Mouse (Mus musculus): ENCODE measurements around the gene Foxf1. TPM values are rescaled to one million over a fixed set of nuclear protein-coding genes. Genes with fewer than 3 reads are reported as not detected.

Foxf1 gene
- not detected in 2 replicates for total RNA-seq (2012; rRNA removed)
- not detected in 2 replicates for total RNA-seq (2014; rRNA removed)
- polyA plus RNA-seq (2012; ENCODE audit: insufficient read length, low read depth), result not detected in 2 replicates

DNA sequence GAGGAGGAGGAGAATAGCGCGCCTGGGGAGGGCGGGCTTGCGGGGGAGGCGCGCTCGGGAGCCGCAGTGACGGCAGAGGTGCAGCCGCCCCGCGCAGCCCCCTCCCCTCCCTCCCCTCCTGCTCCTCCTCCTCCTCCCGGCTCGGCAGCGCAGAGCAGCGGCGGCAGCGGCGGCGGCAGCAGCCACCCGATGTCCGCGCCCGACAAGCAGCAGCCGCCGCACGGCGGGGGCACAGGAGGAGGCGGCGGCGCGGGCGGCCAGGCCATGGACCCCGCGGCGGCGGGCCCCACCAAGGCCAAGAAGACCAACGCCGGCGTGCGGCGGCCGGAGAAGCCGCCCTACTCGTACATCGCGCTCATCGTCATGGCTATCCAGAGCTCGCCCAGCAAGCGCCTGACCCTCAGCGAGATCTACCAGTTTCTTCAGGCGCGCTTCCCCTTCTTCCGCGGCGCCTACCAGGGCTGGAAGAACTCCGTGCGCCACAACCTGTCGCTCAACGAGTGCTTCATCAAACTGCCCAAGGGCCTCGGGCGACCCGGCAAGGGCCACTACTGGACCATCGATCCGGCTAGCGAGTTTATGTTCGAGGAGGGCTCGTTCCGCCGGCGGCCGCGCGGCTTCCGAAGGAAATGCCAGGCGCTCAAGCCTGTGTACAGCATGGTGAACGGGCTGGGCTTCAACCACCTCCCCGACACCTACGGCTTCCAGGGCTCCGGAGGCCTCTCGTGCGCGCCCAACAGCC is at the start of gene Foxf1:
Foxf1 (plus strand) TSS at position 177 of the 742 bp plus-strand sequence.
- dilution Hi-C loops (cut with MboI; ENCODE audit: extremely low pct_ligation_motif_present, extremely low pct_unique_long_range_greater_than_20kb, low sequenced_read_pairs), result no loop called here
- no peak within 1 kb of the TSS for H3K4me2 ChIP-seq (ENCODE audit: insufficient read depth, low read depth, poor library complexity, severe bottlenecking)
- no peak for TF ChIP-seq MEF2A (IDR thresholded peaks at IDR 0.05; ENCODE audit: borderline replicate concordance, low read depth, low read length)
- TF ChIP-seq ZC3H11A (IDR thresholded peaks at IDR 0.05; ENCODE audit: low read depth, low read length), result no peak
- no peak for TF ChIP-seq USF1 (IDR thresholded peaks at IDR 0.05; ENCODE audit: low read depth, low read length)
- TF ChIP-seq RCOR1 (conservative IDR thresholded peaks at IDR 0.05; ENCODE audit: low read depth, low read length), result no peak
- no peak for TF ChIP-seq NRF1 (IDR thresholded peaks at IDR 0.05; ENCODE audit: low read depth, low read length)
- no peak for TF ChIP-seq JUND (conservative IDR thresholded peaks at IDR 0.05; ENCODE audit: low read depth, low read length)
- no peak for TF ChIP-seq CHD1 (IDR thresholded peaks at IDR 0.05; ENCODE audit: low read depth, low read length)
- TF ChIP-seq SIN3A (IDR thresholded peaks at IDR 0.05; ENCODE audit: low read length), result no peak
- TF ChIP-seq PAX5 (IDR thresholded peaks at IDR 0.05; ENCODE audit: low read length), result no peak
- H3K4me1 ChIP-seq (ENCODE audit: control insufficient read depth in 1 of 2, insufficient read depth in 2 of 2), result no peaks in the 10 kb centered on the region
- H3K79me2 ChIP-seq (replicated peaks; ENCODE audit: control insufficient read depth, extremely low read depth, insufficient read depth, poor library complexity, severe bottlenecking), result no peaks in the 10 kb centered on the region
- peaks cover 29% of the 10 kb centered on the region for H3K9me3 ChIP-seq (replicated peaks; ENCODE audit: low read length)
- H3K36me3 ChIP-seq (replicated peaks in 1 of 2; ENCODE audit: control insufficient read depth in 1 of 2, insufficient read depth in 1 of 2, low read length in 1 of 2), result no peaks in the 10 kb centered on the region
- in situ Hi-C loops (cut with MboI; ENCODE audit: low pct_ligation_motif_present, low pct_unique_long_range_greater_than_20kb, low sequenced_read_pairs), result no loop called here
- DNase-seq (ENCODE audit: extremely low read depth), result no peak
- no peak within 1 kb of the TSS for H3K4me3 ChIP-seq (replicated peaks in 1 of 3; ENCODE audit: low read depth in 2 of 3, low read length in 2 of 3, poor library complexity in 1 of 3)
- peaks cover 66% of the 10 kb centered on the region for H3K27me3 ChIP-seq (replicated peaks)
- H3K9ac ChIP-seq (ENCODE audit: insufficient read depth, low read depth), result no peak within 1 kb of the TSS
- no peak within 1 kb of the TSS for H3K27ac ChIP-seq (ENCODE audit: insufficient read depth, low read depth)

- no peak overlapping the region for H3K4me3 ChIP-seq (replicated peaks in 1 of 3; ENCODE audit: low read depth in 2 of 3, low read length in 2 of 3, poor library complexity in 1 of 3)
Measured at GRCm38 (mm10) chr8:121035611-121036010, 48.6 kb upstream of the Foxf1 start.

More at GRCm38 (mm10) chr8:121035611-121036010, 48.6 kb upstream of the Foxf1 start:
- dilution Hi-C loops (cut with MboI; ENCODE audit: extremely low pct_ligation_motif_present, extremely low pct_unique_long_range_greater_than_20kb, low sequenced_read_pairs), result no loop called here
- in situ Hi-C loops (cut with MboI; ENCODE audit: low pct_ligation_motif_present, low pct_unique_long_range_greater_than_20kb, low sequenced_read_pairs), result no loop called here
- no peaks in the 10 kb centered on the region for H3K4me1 ChIP-seq (ENCODE audit: control insufficient read depth in 1 of 2, insufficient read depth in 2 of 2)
- no peak overlapping the region for H3K4me2 ChIP-seq (ENCODE audit: insufficient read depth, low read depth, poor library complexity, severe bottlenecking)
- DNase-seq (ENCODE audit: extremely low read depth), result no peak
- H3K9ac ChIP-seq (ENCODE audit: insufficient read depth, low read depth), result no peak overlapping the region
- H3K36me3 ChIP-seq (replicated peaks in 1 of 2; ENCODE audit: control insufficient read depth in 1 of 2, insufficient read depth in 1 of 2, low read length in 1 of 2), result no peaks in the 10 kb centered on the region
- H3K27ac ChIP-seq (ENCODE audit: insufficient read depth, low read depth), result no peak overlapping the region
- H3K9me3 ChIP-seq (replicated peaks; ENCODE audit: low read length), result peaks cover 3% of the 10 kb centered on the region
- TF ChIP-seq PAX5 (IDR thresholded peaks at IDR 0.05; ENCODE audit: low read length) (no peak), BHLHE40 (IDR thresholded peaks at IDR 0.05; ENCODE audit: low read depth, low read length) (no peak), TCF12 (IDR thresholded peaks at IDR 0.05; ENCODE audit: low read depth, low read length) (no peak), IRF4 (IDR thresholded peaks at IDR 0.05; ENCODE audit: low read depth, low read length) (no peak), MAX (IDR thresholded peaks at IDR 0.05; ENCODE audit: low read length) (no peak), KAT2A (IDR thresholded peaks at IDR 0.05; ENCODE audit: insufficient replicate concordance, low read length) (no peak), MAFK (IDR thresholded peaks at IDR 0.05; ENCODE audit: insufficient replicate concordance, low read length) (no peak), GABPA (IDR thresholded peaks at IDR 0.05; ENCODE audit: insufficient replicate concordance, low read depth, low read length) (no peak), ZC3H11A (IDR thresholded peaks at IDR 0.05; ENCODE audit: low read depth, low read length) (no peak), ZNF384 (IDR thresholded peaks at IDR 0.05; ENCODE audit: low read depth, low read length) (no peak)
- H3K79me2 ChIP-seq (replicated peaks; ENCODE audit: control insufficient read depth, extremely low read depth, insufficient read depth, poor library complexity, severe bottlenecking), result no peaks in the 10 kb centered on the region
- H3K27me3 ChIP-seq (replicated peaks), result peaks cover 94% of the 10 kb centered on the region

All from CH12.LX (cell line).